Comparison of ENCODE assay signal across 16 mouse cellular contexts in genomic region chr4:142639340-142639733, GRCm38 (mm10).
DNase-seq lines count a peak whose midpoint lies in the region; ATAC-seq lines count a peak whose summit lies in the region.
"Had no signal": no experiment of that assay in that cellular context is flagged by ENCODE, and none has a peak within 500 bp of the region (broad histone marks: within the 10 kb centered on the region; RNA-seq: fewer than 3 reads in every experiment).

No protein-coding gene starts in this region.

- H3K9ac ChIP-seq in embryonic facial prominence, embryonic 12.5 days: no peak overlapping the region
- H3K9ac ChIP-seq in hindbrain, embryonic 12.5 days: peak overlapping the region; percentile 15
- H3K9ac ChIP-seq in neural tube, embryonic 12.5 days: no peak overlapping the region
- H3K9ac ChIP-seq: liver, embryonic 14.5 days had no signal

- H3K36me3 ChIP-seq in embryonic facial prominence, embryonic 12.5 days: no peaks in the 10 kb centered on the region
- no peaks in the 10 kb centered on the region for H3K36me3 ChIP-seq in hindbrain, embryonic 12.5 days
- H3K36me3 ChIP-seq in neural tube, embryonic 12.5 days: no peaks in the 10 kb centered on the region
- H3K36me3 ChIP-seq: limb, embryonic 10.5 days had no signal

- H3K4me1 ChIP-seq in embryonic facial prominence, embryonic 12.5 days: peaks cover 11% of the 10 kb centered on the region
- H3K4me1 ChIP-seq in hindbrain, embryonic 12.5 days: peaks cover 15% of the 10 kb centered on the region
- peaks cover 9% of the 10 kb centered on the region; the same call in 1 of the 2 replicates for H3K4me1 ChIP-seq in neural tube, embryonic 12.5 days

- no peak for ATAC-seq in embryonic facial prominence, embryonic 12.5 days (ENCODE audit: insufficient number of reproducible peaks, insufficient read depth, low FRiP score, low TSS enrichment)
- ATAC-seq in hindbrain, embryonic 12.5 days (ENCODE audit: low FRiP score): no peak
- no peak for ATAC-seq in neural tube, embryonic 12.5 days (ENCODE audit: low FRiP score, low read depth)
- ATAC-seq: intestine, embryonic 16.5 days had no signal

- no peak overlapping the region for H3K4me3 ChIP-seq in embryonic facial prominence, embryonic 12.5 days
- no peak overlapping the region for H3K4me3 ChIP-seq in hindbrain, embryonic 12.5 days
- H3K4me3 ChIP-seq in neural tube, embryonic 12.5 days: no peak overlapping the region
- H3K4me3 ChIP-seq: limb, embryonic 10.5 days had no signal

- H3K27me3 ChIP-seq in embryonic facial prominence, embryonic 12.5 days: no peaks in the 10 kb centered on the region
- peaks cover 9% of the 10 kb centered on the region; the same call in 1 of the 2 replicates for H3K27me3 ChIP-seq in hindbrain, embryonic 12.5 days
- no peaks in the 10 kb centered on the region for H3K27me3 ChIP-seq in neural tube, embryonic 12.5 days (replicated peaks)

- H3K27ac ChIP-seq in embryonic facial prominence, embryonic 12.5 days: peak overlapping the region; percentile 12
- H3K27ac ChIP-seq in hindbrain, embryonic 12.5 days: no peak overlapping the region; the same call in 1 of the 2 replicates
- no peak overlapping the region for H3K27ac ChIP-seq in neural tube, embryonic 12.5 days
- H3K27ac ChIP-seq: kidney, postnatal 0 days; limb, embryonic 10.5 days; liver, embryonic 14.5 days had no signal

- peak; percentile 83 for DNase-seq in heart, adult 11 months
- DNase-seq in heart, postnatal 25 days (ENCODE audit: low spot score): no peak
- DNase-seq in urinary bladder, postnatal 36 days (ENCODE audit: low spot score in 2 of 2): no peak
- DNase-seq in spleen, postnatal 14 days (ENCODE audit: low spot score in 2 of 2): no peak
- no peak for DNase-seq in left cerebral cortex, postnatal 10 days (ENCODE audit: extremely low spot score in 1 of 2, low spot score in 2 of 2)
- DNase-seq: cerebellum, adult 18-20 months; heart, adult 18-20 months; heart, postnatal 10 days; spleen, adult 18-20 months had no signal

- WGBS in embryonic facial prominence, embryonic 12.5 days: 64% methylated on average over 9 of the region's 9 CpGs
- WGBS in hindbrain, embryonic 12.5 days: 58% methylated on average over 9 of the region's 9 CpGs
- WGBS in neural tube, embryonic 12.5 days: 44% methylated on average over 9 of the region's 9 CpGs

- H3K9me3 ChIP-seq in embryonic facial prominence, embryonic 12.5 days: no peaks in the 10 kb centered on the region
- H3K9me3 ChIP-seq in hindbrain, embryonic 12.5 days (replicated peaks): no peaks in the 10 kb centered on the region
- no peaks in the 10 kb centered on the region for H3K9me3 ChIP-seq in neural tube, embryonic 12.5 days
- H3K9me3 ChIP-seq: limb, embryonic 10.5 days had no signal

- H3K4me2 ChIP-seq in embryonic facial prominence, embryonic 12.5 days (replicated peaks): no peak overlapping the region
- peak overlapping the region; percentile 30 for H3K4me2 ChIP-seq in hindbrain, embryonic 12.5 days (replicated peaks)
- peak overlapping the region; percentile 32 for H3K4me2 ChIP-seq in neural tube, embryonic 12.5 days (replicated peaks)

- intact Hi-C loops in heart, postnatal 25 days (cut with DNase I): no loop called here
- intact Hi-C loops in left cerebral cortex, postnatal 10 days (cut with DNase I): no loop called here
